Mouse (Mus musculus) CH12.LX (cell line): ENCODE measurements at regions not wholly inside any gene's neighbourhood (a gene's known extent, or its start where the extent isn't known, plus 50 kb on each side); places are given as distances from the start of the nearest gene placed in this dataset.
A peak's percentile ranks its signal among the peaks of the same experiment; 100 is the strongest.

ENCODE experiments used
- DNase-seq: peaks from one replicate; pipeline ENCODE4 v3.0.0-alpha.2; 2013; ENCODE audit errors: extremely low read depth
- H3K27ac ChIP-seq: 2 replicates; pipeline ENCODE4 v1.5.1; 2012; ENCODE audit warnings: low read depth, mild to moderate bottlenecking, control low read depth, moderate library complexity; ENCODE audit not compliant: insufficient read depth
- H3K27me3 ChIP-seq: replicated peaks from 2 replicates; pipeline ENCODE3; 2012; ENCODE audit warnings: inconsistent platforms
- H3K36me3 ChIP-seq, 2 experiments: replicated peaks in 1 of 2; 2 replicates each; pipeline versions ENCODE3 to v1.6.1; 2012; ENCODE audit warnings: inconsistent platforms in 1 of 2, low read length in 1 of 2, mild to moderate bottlenecking in 1 of 2, mixed read lengths in 1 of 2, moderate library complexity in 1 of 2; ENCODE audit not compliant: control insufficient read depth in 1 of 2, insufficient read depth in 1 of 2
- H3K4me1 ChIP-seq, 2 experiments: 2 replicates each; pipeline ENCODE4 v1.6.1; 2012; ENCODE audit warnings: inconsistent platforms in 1 of 2, moderate library complexity in 1 of 2; ENCODE audit not compliant: insufficient read depth in 2 of 2, control insufficient read depth in 1 of 2
- H3K4me2 ChIP-seq: 2 replicates; pipeline ENCODE4 v1.6.1; 2012; ENCODE audit warnings: low read depth, mild to moderate bottlenecking, control low read depth; ENCODE audit not compliant: poor library complexity, insufficient read depth, severe bottlenecking
- H3K4me3 ChIP-seq, 3 experiments: fragments of 150-350 bp in 1 of 3; sonication (generic) in 1 of 3; replicated peaks in 1 of 3; 2 replicates each; pipeline versions ENCODE3 to v1.5.1; 2011 to 2012; ENCODE audit warnings: low read depth in 2 of 3, low read length in 2 of 3, mild to moderate bottlenecking in 2 of 3, moderate library complexity in 2 of 3, control low read depth in 1 of 3, improper control_type of control experiment in 1 of 3, inconsistent platforms in 1 of 3, mixed read lengths in 1 of 3; ENCODE audit not compliant: poor library complexity in 1 of 3
- H3K79me2 ChIP-seq: replicated peaks from 2 replicates; pipeline ENCODE4 v1.6.1; 2012; ENCODE audit warnings: mild to moderate bottlenecking, moderate library complexity; ENCODE audit not compliant: control insufficient read depth, poor library complexity, insufficient read depth, severe bottlenecking; ENCODE audit errors: extremely low read depth
- H3K9ac ChIP-seq: 2 replicates; pipeline ENCODE4 v1.6.1; 2012; ENCODE audit warnings: low read depth, mild to moderate bottlenecking, control low read depth, moderate library complexity; ENCODE audit not compliant: insufficient read depth
- H3K9me3 ChIP-seq: replicated peaks from 2 replicates; pipeline ENCODE3; 2012; ENCODE audit warnings: low read length, inconsistent platforms, mixed read lengths
- BHLHE40 ChIP-seq: IDR thresholded peaks from 2 replicates; pipeline ENCODE4 v1.6.1; 2011; ENCODE audit warnings: mild to moderate bottlenecking, low read depth, low read length, improper control_type of control experiment
- ELF1 ChIP-seq: IDR thresholded peaks from 2 replicates; pipeline ENCODE4 v1.6.1; 2014; ENCODE audit warnings: low read depth, mild to moderate bottlenecking, inconsistent platforms, low read length, improper control_type of control experiment
- IRF4 ChIP-seq: IDR thresholded peaks from 2 replicates; pipeline ENCODE4 v1.6.1; 2014; ENCODE audit warnings: low read depth, mild to moderate bottlenecking, inconsistent platforms, low read length, improper control_type of control experiment
- JUND ChIP-seq: conservative IDR thresholded peaks from 2 replicates; pipeline ENCODE4 v1.6.1; 2011; ENCODE audit warnings: low read depth, low read length, improper control_type of control experiment
- MAFK ChIP-seq: IDR thresholded peaks from 2 replicates; pipeline ENCODE4 v1.6.1; 2011; ENCODE audit warnings: low read length, improper control_type of control experiment; ENCODE audit not compliant: insufficient replicate concordance
- MAX ChIP-seq: IDR thresholded peaks from 2 replicates; pipeline ENCODE4 v1.6.1; 2011; ENCODE audit warnings: low read length, improper control_type of control experiment
- MEF2A ChIP-seq: IDR thresholded peaks from 2 replicates; pipeline ENCODE4 v1.6.1; 2014; ENCODE audit warnings: low read depth, mild to moderate bottlenecking, inconsistent platforms, low read length, improper control_type of control experiment, borderline replicate concordance
- MYC ChIP-seq: IDR thresholded peaks from 2 replicates; pipeline ENCODE4 v1.6.1; 2011; ENCODE audit warnings: low read depth, mild to moderate bottlenecking, improper control_type of control experiment, low read length
- PAX5 ChIP-seq: IDR thresholded peaks from 2 replicates; pipeline ENCODE4 v1.6.1; 2012; ENCODE audit warnings: low read length, inconsistent platforms, mixed read lengths
- POLR2A ChIP-seq: IDR thresholded peaks from 2 replicates; pipeline ENCODE4 v1.6.1; 2011; ENCODE audit warnings: low read depth, mild to moderate bottlenecking, improper control_type of control experiment, low read length
- POLR2AphosphoS2 ChIP-seq: IDR thresholded peaks from 2 replicates; pipeline ENCODE4 v1.6.1; 2011; ENCODE audit warnings: low read depth, low read length, improper control_type of control experiment
- RAD21 ChIP-seq: IDR thresholded peaks from 2 replicates; pipeline ENCODE4 v1.6.1; 2011; ENCODE audit warnings: low read depth, mild to moderate bottlenecking, low read length, improper control_type of control experiment, moderate library complexity
- UBTF ChIP-seq: IDR thresholded peaks from 2 replicates; pipeline ENCODE4 v1.6.1; 2012; ENCODE audit warnings: low read depth, mild to moderate bottlenecking, inconsistent platforms, low read length, improper control_type of control experiment, moderate library complexity
- USF1 ChIP-seq: IDR thresholded peaks from 2 replicates; pipeline ENCODE4 v1.6.1; 2014; ENCODE audit warnings: low read depth, mild to moderate bottlenecking, inconsistent platforms, low read length, improper control_type of control experiment
- USF2 ChIP-seq: conservative IDR thresholded peaks from 2 replicates; pipeline ENCODE4 v1.6.1; 2011; ENCODE audit warnings: low read depth, low read length, improper control_type of control experiment
- dilution Hi-C: fragments of 300-500 bp; cut with MboI; formaldehyde crosslinking; loops from 2 replicates; pipeline ENCODE4 v1.14.3; 2020; ENCODE audit warnings: low sequenced_read_pairs; ENCODE audit not compliant: extremely low pct_unique_long_range_greater_than_20kb, extremely low pct_ligation_motif_present
- in situ Hi-C: fragments of 300-500 bp; cut with MboI; formaldehyde crosslinking; loops from 3 replicates; pipeline ENCODE4 v1.14.3; 2019; ENCODE audit warnings: low sequenced_read_pairs, low pct_ligation_motif_present, low pct_unique_long_range_greater_than_20kb, mixed read lengths

GRCm38 (mm10) chr17:4858304-4858703, 135.8 kb upstream of the Arid1b start:
- no peak for DNase-seq
- in situ Hi-C loops (no loop called here), dilution Hi-C loops (no loop called here)
- Histone ChIP-seq H3K36me3 (no peaks in the 10 kb centered on the region), H3K27ac (no peak overlapping the region), H3K9ac (no peak overlapping the region), H3K27me3 (no peaks in the 10 kb centered on the region), H3K4me1 (0 out of 4 replicates have a peak, but pooled peaks cover 0 to 2% of the 10 kb centered on the region in 2 experiments), H3K79me2 (no peaks in the 10 kb centered on the region), H3K9me3 (no peaks in the 10 kb centered on the region), H3K4me3 (no peak overlapping the region), H3K4me2 (no peak overlapping the region)
- TF ChIP-seq MAX (peak; percentile 67; the same call in 1 of the 2 replicates), USF1 (peak; percentile 47), RAD21 (no peak), USF2 (peak; percentile 74)
- TF ChIP-seq, all 38 proteins: peak for 3

GRCm38 (mm10) chr17:4864901-4865300, 129.2 kb upstream of the Arid1b start:
- Histone ChIP-seq H3K27ac (no peak overlapping the region), H3K36me3 (no peaks in the 10 kb centered on the region), H3K9me3 (no peaks in the 10 kb centered on the region), H3K4me2 (no peak overlapping the region), H3K79me2 (no peaks in the 10 kb centered on the region), H3K27me3 (no peaks in the 10 kb centered on the region), H3K4me1 (no peaks in the 10 kb centered on the region), H3K4me3 (no peak overlapping the region), H3K9ac (no peak overlapping the region)
- in situ Hi-C loops (no loop called here), dilution Hi-C loops (no loop called here)
- no peak for DNase-seq
- TF ChIP-seq IRF4 (no peak), RAD21 (no peak)

GRCm38 (mm10) chr17:4865621-4866020, 128.5 kb upstream of the Arid1b start:
- in situ Hi-C loops = no loop called here
- dilution Hi-C loops = no loop called here
- no peak overlapping the region for H3K4me2 ChIP-seq

More at GRCm38 (mm10) chr17:4865621-4866020, 128.5 kb upstream of the Arid1b start:
- H3K27ac ChIP-seq = no peak overlapping the region
- no peaks in the 10 kb centered on the region for H3K9me3 ChIP-seq
- H3K36me3 ChIP-seq = no peaks in the 10 kb centered on the region
- H3K9ac ChIP-seq = no peak overlapping the region
- TF ChIP-seq POLR2AphosphoS2 (no peak), POLR2A (no peak), MAFK (no peak), ELF1 (no peak), MEF2A (no peak), PAX5 (no peak), JUND (no peak), MAX (no peak), USF2 (no peak), RAD21 (no peak), MYC (no peak), UBTF (no peak), BHLHE40 (no peak)
- no peaks in the 10 kb centered on the region for H3K4me1 ChIP-seq
- no peaks in the 10 kb centered on the region for H3K27me3 ChIP-seq
- H3K79me2 ChIP-seq = no peaks in the 10 kb centered on the region
- no peak for DNase-seq
- H3K4me3 ChIP-seq = no peak overlapping the region
